Mouse (Mus musculus) liver, embryonic 14.5 days (tissue): ENCODE data around the gene Gbgt1. TPM values are rescaled to one million over a fixed set of nuclear protein-coding genes. Genes with fewer than 3 reads are reported as not detected.
A peak's percentile ranks its signal among the peaks of the same experiment; 100 is the strongest.

Experiments used
- ATAC-seq: fragments of 200-750 bp; cut with Nextera tagmentation; 2 replicates; pipeline ENCODE4 v1.8.0; 2017; ENCODE audit warnings: moderate number of reproducible peaks, mild to moderate bottlenecking, moderate library complexity; ENCODE audit not compliant: insufficient read depth
- DNase-seq, 3 experiments: peaks; one replicate each; pipeline ENCODE4 v3.0.0-alpha.2; 2012 to 2013; ENCODE audit warnings: low read depth in 3 of 3, low spot score in 3 of 3
- H3K27ac ChIP-seq: fragments of 300-500 bp; sonication (generic); 2 replicates; pipeline ENCODE4 v1.5.1; 2014; ENCODE audit warnings: moderate library complexity, mild to moderate bottlenecking, control low read depth, inconsistent platforms
- H3K27me3 ChIP-seq: fragments of 300-500 bp; sonication (generic); 2 replicates; pipeline ENCODE4 v1.6.1; 2014; ENCODE audit warnings: mild to moderate bottlenecking, low read length, moderate library complexity; ENCODE audit not compliant: control insufficient read depth, insufficient read depth
- H3K36me3 ChIP-seq: fragments of 300-500 bp; sonication (generic); replicated peaks from 2 replicates; pipeline ENCODE4 v1.6.1; 2014; ENCODE audit warnings: low read depth; ENCODE audit not compliant: control insufficient read depth, insufficient read depth
- H3K4me1 ChIP-seq, 2 experiments: fragments of 200-500 bp in 1 of 2; fragments of 300-500 bp in 1 of 2; sonication (generic) in 1 of 2; replicated peaks; 2 replicates each; pipeline ENCODE4 v1.6.1; 2012 to 2014; ENCODE audit warnings: antibody characterized with exemption in 1 of 2, inconsistent platforms in 1 of 2, low read length in 1 of 2; ENCODE audit not compliant: control insufficient read depth in 2 of 2, insufficient read depth in 2 of 2
- H3K4me2 ChIP-seq: fragments of 300-500 bp; sonication (generic); 2 replicates; pipeline ENCODE4 v1.6.1; 2014; ENCODE audit warnings: low read depth, mild to moderate bottlenecking, control low read depth, moderate library complexity
- H3K4me3 ChIP-seq, 2 experiments: fragments of 200-500 bp in 1 of 2; fragments of 300-500 bp in 1 of 2; sonication (generic) in 1 of 2; 2 replicates each; pipeline ENCODE4 v1.5.1; 2012 to 2014; ENCODE audit warnings: low read depth in 2 of 2, low read length in 2 of 2, mild to moderate bottlenecking in 2 of 2, control low read depth in 1 of 2, inconsistent platforms in 1 of 2, moderate library complexity in 1 of 2; ENCODE audit not compliant: insufficient read depth in 1 of 2
- H3K9ac ChIP-seq: fragments of 300-500 bp; sonication (generic); replicated peaks from 2 replicates; pipeline ENCODE4 v1.6.1; 2014; ENCODE audit warnings: mild to moderate bottlenecking, control low read depth, moderate library complexity
- H3K9me3 ChIP-seq: fragments of 300-500 bp; sonication (generic); 2 replicates; pipeline ENCODE4 v1.6.1; 2016; ENCODE audit warnings: low read length, mixed read lengths; ENCODE audit not compliant: control insufficient read depth
- CTCF ChIP-seq: IDR thresholded peaks from 2 replicates; pipeline ENCODE4 v1.5.1; 2016; ENCODE audit warnings: antibody characterized with exemption, low read depth, control low read depth
- EP300 ChIP-seq: IDR thresholded peaks from 2 replicates; pipeline ENCODE4 v1.6.1; 2016; ENCODE audit warnings: antibody characterized with exemption, low read depth
- WGBS: fragments of 180-500 bp; shearing (Covaris S2); extraction: QIAGEN DNeasy Blood & Tissue Kit; methylation state at CpG from one replicate; pipeline ENCODE4 v1.1.7; 2014; ENCODE audit not compliant: insufficient replicate concordance; 5-methylcytosine and 5-hydroxymethylcytosine counted together
- polyA plus RNA-seq, 2 experiments: library from polyadenylated mRNA; depleted of rRNA in 1 of 2; stranded (reverse) in 1 of 2; unstranded in 1 of 2; fragments of >200 nt; fragmentation: Nextera tagmentation in 1 of 2; extraction: Ambion mirVana in 1 of 2; gene quantifications; 2 replicates each; pipeline versions ENCODE4 v1.2.1 to v1.2.3; 2012 to 2014

Gbgt1 gene
- polyA plus RNA-seq, 2 experiments: 0.29 to 0.52 TPM

DNA sequence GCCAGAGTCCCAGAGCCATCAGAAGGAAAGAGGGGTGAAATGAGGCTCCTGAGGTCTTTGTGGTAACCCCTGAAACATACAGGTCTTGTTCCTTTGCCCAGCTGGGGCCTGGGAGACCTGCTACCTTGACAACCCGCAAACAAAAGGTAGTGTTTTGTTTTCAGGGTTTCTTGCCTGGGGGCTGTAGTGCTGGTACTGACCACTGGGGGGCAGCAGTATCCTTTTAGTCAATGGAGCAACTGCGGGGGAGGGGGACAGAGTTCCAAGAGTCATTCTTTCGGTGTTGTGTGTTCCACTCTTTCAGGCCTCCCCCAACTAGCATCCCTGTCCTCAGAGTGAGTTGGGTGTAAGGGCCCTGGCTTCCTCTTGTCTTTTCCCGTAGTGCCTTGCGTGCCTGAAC lies 17.8 kb downstream of the Gbgt1 start:
- H3K9ac ChIP-seq: no peak overlapping the region
- DNase-seq (peak; percentile 34 to 62 (median 46)), ATAC-seq (no peak)
- no peak overlapping the region for H3K27ac ChIP-seq
- H3K27me3 ChIP-seq: peaks cover 22% of the 10 kb centered on the region
- no peak overlapping the region for H3K4me3 ChIP-seq
- 20% methylated on average over 5 of the region's 5 CpGs for WGBS
- H3K4me1 ChIP-seq: 0 out of 4 replicates have a peak, but pooled peaks cover 0 to 3% of the 10 kb centered on the region in 2 experiments
- TF ChIP-seq EP300: no peak
- peak; percentile 91 for TF ChIP-seq CTCF
- H3K9me3 ChIP-seq: no peaks in the 10 kb centered on the region
- H3K36me3 ChIP-seq: no peaks in the 10 kb centered on the region
- no peak overlapping the region for H3K4me2 ChIP-seq

DNA sequence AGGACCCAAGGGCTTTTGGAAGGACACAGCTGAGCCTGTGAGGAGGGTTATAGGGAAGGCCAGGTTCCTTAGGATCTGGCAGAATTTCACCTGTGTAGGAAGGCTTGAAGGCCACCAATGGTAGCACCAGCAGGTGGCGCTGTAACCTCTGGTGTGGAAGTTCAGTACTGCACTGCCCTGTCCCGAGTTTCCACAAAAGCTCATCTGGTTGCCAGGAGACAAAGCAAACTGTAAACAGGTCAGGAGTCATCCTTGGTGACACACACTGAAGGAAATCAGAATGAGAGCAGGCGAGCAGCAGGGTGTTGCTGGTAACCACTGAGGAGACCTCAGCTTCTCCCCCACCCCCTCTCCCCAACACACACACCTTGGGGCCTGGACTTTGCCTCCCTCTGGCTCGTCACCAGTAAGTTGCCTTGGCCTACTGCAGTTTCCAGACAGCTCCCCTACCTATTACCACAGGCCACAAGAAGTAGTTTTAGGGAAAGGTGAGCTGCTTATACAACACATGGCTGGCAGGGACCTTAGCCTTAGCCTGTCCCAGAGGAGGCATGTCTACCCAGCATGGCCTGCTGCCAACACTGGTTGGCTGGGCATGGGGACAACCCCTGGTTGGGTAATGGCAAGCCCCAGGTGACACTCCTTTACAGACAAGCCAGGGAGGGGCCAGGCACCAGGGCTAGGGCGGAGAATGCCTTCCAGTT lies 20.7 kb downstream of the Gbgt1 start:
- Histone ChIP-seq H3K9ac (no peak overlapping the region), H3K4me2 (no peak overlapping the region), H3K9me3 (no peaks in the 10 kb centered on the region), H3K36me3 (no peaks in the 10 kb centered on the region), H3K27ac (no peak overlapping the region), H3K27me3 (peaks cover 20% of the 10 kb centered on the region), H3K4me3 (no peak overlapping the region), H3K4me1 (0 out of 4 replicates have a peak, but pooled peaks cover 0 to 3% of the 10 kb centered on the region in 2 experiments)
- peak; percentile 60 to 68 (median 63) for DNase-seq
- ATAC-seq: peak; percentile 56; the same call in 1 of the 2 replicates
- TF ChIP-seq CTCF: peak; percentile 95
- no peak for TF ChIP-seq EP300
- 26% methylated on average over 5 of the region's 5 CpGs for WGBS

DNA sequence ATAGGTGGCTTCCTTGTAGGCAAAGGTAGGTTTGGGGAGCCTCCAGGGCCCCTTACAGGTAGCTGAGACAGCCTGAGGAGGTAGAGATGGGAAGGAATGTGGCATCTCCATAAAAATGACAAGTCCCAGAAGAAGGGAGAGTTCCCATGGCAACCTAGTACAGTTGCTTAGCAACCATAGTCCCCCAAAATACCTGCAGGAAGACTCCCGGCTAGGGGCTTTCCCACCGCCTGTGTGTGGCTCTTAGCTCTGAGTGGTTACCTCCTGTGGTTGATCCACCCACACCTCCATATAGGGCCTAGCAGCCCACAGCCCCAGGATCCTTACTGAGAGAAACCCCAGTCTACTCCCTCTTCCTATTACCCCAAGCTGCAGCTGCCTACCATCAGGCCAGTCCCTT lies 21.5 kb downstream of the Gbgt1 start:
- Histone ChIP-seq H3K4me1 (0 out of 4 replicates have a peak, but pooled peaks cover 0 to 3% of the 10 kb centered on the region in 2 experiments), H3K9me3 (no peaks in the 10 kb centered on the region), H3K27ac (no peak overlapping the region), H3K4me2 (no peak overlapping the region), H3K36me3 (no peaks in the 10 kb centered on the region), H3K4me3 (no peak overlapping the region), H3K9ac (no peak overlapping the region), H3K27me3 (peaks cover 11% of the 10 kb centered on the region)
- ATAC-seq (no peak), DNase-seq (no peak)
- TF ChIP-seq EP300: no peak
- TF ChIP-seq CTCF: no peak
- WGBS: 74% methylated on average over 2 of the region's 2 CpGs

- no peak overlapping the region for H3K4me2 ChIP-seq
- H3K9ac ChIP-seq: no peak overlapping the region
- TF ChIP-seq EP300: no peak
- no peak for TF ChIP-seq CTCF
- H3K4me1 ChIP-seq: no peaks in the 10 kb centered on the region; a peak in 1 of 4 replicates
- WGBS: 57% methylated on average over 5 of the region's 5 CpGs
- no peak overlapping the region for H3K4me3 ChIP-seq
- no peaks in the 10 kb centered on the region for H3K9me3 ChIP-seq
- no peak for DNase-seq
- H3K27me3 ChIP-seq: no peaks in the 10 kb centered on the region
- no peaks in the 10 kb centered on the region for H3K36me3 ChIP-seq
- no peak overlapping the region for H3K27ac ChIP-seq
- ATAC-seq: no peak
Measured at GRCm38 (mm10) chr2:28520581-28520980, 23.9 kb downstream of the Gbgt1 start.

DNA sequence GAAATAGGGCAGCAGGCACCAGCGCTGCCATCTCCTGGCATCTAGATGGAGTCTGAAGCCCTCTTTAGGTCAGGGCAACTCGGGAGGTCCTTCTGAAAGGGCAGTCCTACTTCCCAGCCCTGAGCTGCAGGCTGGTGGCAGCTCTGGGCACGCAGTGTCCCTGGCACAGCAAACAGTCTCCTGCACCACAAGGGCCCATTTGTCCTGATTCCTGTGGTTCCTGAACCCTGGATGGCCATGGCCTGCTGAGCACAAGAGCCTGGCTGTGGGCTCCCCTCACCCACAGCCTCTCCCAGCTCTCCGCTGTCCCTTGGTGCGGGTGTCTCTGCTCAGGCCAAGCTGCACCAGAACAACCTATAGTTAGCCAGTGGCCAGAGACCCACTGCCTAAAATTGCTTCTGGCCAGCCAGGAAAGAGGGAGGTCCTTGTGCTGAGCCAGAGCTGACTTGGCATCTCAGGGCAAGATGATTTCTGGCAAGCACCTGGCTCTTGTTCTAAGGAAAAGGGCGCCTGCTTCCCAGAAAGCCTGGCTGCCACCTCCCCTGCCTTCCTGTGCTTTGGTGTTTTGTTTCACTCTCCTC lies 25.0 kb downstream of the Gbgt1 start:
- ATAC-seq: no peak
- Histone ChIP-seq H3K9ac (no peak overlapping the region), H3K4me1 (peaks cover 0 to 3% of the 10 kb centered on the region in 2 experiments; a peak in 1 of 4 replicates), H3K4me2 (no peak overlapping the region), H3K4me3 (no peak overlapping the region), H3K9me3 (no peaks in the 10 kb centered on the region), H3K27ac (no peak overlapping the region), H3K27me3 (no peaks in the 10 kb centered on the region), H3K36me3 (no peaks in the 10 kb centered on the region)
- DNase-seq: no peak
- 66% methylated on average over 6 of the region's 6 CpGs for WGBS
- TF ChIP-seq EP300: no peak
- TF ChIP-seq CTCF: no peak
